Mouse (Mus musculus) gastrocnemius, postnatal 14 days (tissue): ENCODE measurements around the gene Hmcn1. TPM values are rescaled to one million over a fixed set of nuclear protein-coding genes. Genes with fewer than 3 reads are reported as not detected.

Experiments used
- DNase-seq: peaks from one replicate; pipeline ENCODE4 v3.0.0; 2021; ENCODE audit warnings: mixed read lengths
- intact Hi-C: fragments of 180-260 bp; cut with DNase I; formaldehyde crosslinking; loops from one replicate; pipeline ENCODE4 v1.15.1; 2025; ENCODE audit warnings: low total_unique reads
- total RNA-seq, 2 experiments: library from RNA; stranded (reverse); gene quantifications; 2 replicates each; pipeline ENCODE4 v1.2.3; 2021

Hmcn1 gene
- total RNA-seq, 2 experiments from 2014 or later = 9.3 to 10.9 TPM

GRCm38 (mm10) chr1:150913586-150914136 lies 79.6 kb downstream of the Hmcn1 start:
- no peak for DNase-seq
- intact Hi-C loops = loop anchor here (10.0 kb wide), 1 partner anchor 129 kb away; no protein-coding TSS in a partner anchor

DNA sequence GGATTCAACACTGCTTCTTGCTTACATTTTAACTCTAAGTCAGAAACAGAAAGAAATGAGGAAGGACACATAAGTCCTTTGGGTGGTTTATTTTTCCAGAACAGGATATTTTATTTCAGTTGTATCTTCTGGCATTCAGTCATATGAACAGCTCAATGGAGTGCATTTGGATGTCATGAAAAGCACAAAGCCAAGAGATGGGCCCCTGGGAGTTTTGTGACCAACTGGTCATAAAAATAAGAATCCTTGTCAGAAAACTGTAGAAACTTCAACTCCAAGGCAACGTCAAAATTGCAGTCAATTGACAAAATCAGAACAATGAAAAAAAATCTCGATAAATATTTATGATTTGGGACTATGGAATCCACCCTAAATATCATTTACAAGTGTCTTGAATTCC lies 83.6 kb downstream of the Hmcn1 start:
- peak; percentile 20 for DNase-seq
- intact Hi-C loops = loop anchor here (10.0 kb wide), 1 partner anchor 125 kb away; no protein-coding TSS in a partner anchor

DNA sequence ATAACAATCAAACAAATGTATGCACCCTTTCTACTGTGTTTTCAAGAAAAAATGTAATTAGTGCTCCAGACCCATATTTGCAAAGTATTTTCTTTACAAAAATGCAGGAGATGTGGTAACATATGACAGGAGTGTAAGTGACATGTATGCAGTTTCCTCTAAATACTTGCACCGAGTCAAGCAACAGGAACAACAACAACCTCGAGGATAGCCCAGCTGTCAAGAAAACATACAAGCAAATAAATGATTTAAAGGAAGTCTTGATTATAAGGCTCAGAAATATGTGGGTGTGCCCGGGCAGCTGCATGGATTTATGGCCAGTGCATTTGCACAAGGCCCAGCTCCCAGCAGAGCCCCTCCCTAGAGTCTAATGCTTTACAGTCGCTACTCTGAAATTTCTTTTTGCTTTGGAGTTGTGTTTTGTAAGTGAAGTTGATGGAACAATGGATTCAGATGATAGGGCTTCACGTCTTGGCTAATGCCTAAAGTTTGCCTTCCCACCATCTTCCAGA lies 99.5 kb downstream of the Hmcn1 start:
- intact Hi-C loops = no loop called here
- no peak for DNase-seq

GRCm38 (mm10) chr1:150890017-150890416 lies 103.2 kb downstream of the Hmcn1 start:
- intact Hi-C loops = no loop called here
- no peak for DNase-seq

DNA sequence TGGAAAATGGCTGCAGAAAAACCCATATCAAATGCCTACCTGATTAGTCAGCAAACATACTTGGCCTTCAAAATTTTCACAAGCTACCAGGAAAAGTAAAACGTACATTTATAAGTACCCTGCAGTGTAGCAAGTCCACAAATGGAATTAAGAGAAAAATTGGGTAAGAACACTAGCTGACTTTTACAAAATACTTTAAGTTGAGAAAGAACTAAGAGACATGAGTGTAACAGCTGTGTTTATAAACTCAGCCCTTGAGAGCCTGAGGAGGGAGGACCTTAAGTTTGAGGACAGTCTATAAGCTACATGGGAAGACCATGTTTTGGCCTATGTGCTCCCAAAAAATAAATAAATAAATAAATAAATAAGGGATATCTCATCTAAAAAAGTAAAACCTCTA lies 107.0 kb downstream of the Hmcn1 start:
- no peak for DNase-seq
- intact Hi-C loops = no loop called here

GRCm38 (mm10) chr1:150878421-150878820 lies 114.8 kb downstream of the Hmcn1 start:
- intact Hi-C loops = no loop called here
- DNase-seq = no peak

DNA sequence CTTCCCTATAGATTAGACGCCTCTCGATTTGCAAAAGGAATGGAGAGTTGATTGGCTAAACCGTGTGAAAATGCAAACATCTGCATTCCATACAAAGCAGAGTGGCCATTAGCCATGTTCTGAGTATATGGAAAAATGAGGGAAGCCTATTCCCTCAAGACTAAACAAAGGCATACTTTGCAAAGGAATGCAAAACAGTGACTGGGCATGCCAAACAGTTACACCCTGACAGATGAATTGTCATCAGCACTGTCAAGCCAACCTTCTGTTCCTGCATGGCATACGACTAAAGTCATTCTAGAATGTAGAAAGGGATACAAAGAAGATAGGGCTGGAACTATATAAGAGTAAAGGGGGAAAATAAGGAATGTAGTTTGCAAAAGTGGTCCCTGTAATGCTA lies 115.3 kb downstream of the Hmcn1 start:
- DNase-seq = no peak
- intact Hi-C loops = no loop called here

- intact Hi-C loops = no loop called here
- DNase-seq = no peak
These were observed 119.2 kb downstream of the Hmcn1 start for GRCm38 (mm10) chr1:150874025-150874424.

GRCm38 (mm10) chr1:150873231-150873630 lies 120.0 kb downstream of the Hmcn1 start:
- peak; percentile 47 for DNase-seq
- intact Hi-C loops = no loop called here

DNA sequence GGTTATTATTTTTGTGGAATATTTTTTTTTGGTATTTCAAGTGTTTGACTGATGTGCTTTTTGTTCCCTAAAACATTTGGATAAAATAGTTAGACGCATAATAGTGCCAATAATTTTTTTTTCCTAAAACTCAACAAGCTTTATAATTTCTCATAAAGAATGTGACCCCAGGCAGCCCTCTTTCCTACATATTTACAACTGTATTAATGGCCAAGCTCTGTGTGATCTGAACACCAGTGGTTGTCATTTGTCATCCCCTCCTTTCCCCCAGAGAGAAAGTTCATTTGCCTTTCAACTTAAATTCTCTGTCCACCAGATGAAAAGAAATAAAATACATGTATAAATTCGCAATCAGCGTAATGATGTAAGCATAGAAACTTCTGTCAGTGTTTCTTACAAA lies 121.1 kb downstream of the Hmcn1 start:
- DNase-seq = no peak
- intact Hi-C loops = no loop called here

- intact Hi-C loops = no loop called here
- no peak for DNase-seq
These were observed 124.0 kb downstream of the Hmcn1 start for GRCm38 (mm10) chr1:150869189-150869588.

GRCm38 (mm10) chr1:150866615-150867014 lies 126.6 kb downstream of the Hmcn1 start:
- no peak for DNase-seq
- intact Hi-C loops = no loop called here

DNA sequence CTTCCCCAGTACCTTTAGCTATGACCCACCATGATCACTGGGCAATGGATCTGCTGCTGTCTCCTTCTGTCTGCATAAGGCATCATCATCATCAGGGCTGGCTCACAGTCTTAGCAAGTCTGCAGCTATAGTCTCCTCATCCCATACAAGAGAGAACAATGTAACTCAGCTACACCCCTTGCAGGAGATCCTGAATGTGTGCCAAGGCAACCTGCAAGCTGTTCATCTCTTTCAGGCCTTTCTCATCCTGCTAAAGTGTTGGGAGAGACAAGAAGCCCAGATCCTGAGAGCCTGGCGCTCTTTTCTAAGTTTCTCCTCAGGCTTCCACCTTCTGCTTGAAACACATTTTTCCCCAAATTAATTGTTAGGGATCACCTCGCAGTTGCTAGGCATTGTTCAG lies 135.5 kb downstream of the Hmcn1 start:
- intact Hi-C loops = no loop called here
- no peak for DNase-seq

GRCm38 (mm10) chr1:150833448-150833847 lies 159.8 kb downstream of the Hmcn1 start:
- no peak for DNase-seq
- intact Hi-C loops = no loop called here

GRCm38 (mm10) chr1:150829851-150830250 lies 163.4 kb downstream of the Hmcn1 start:
- intact Hi-C loops = no loop called here

DNA sequence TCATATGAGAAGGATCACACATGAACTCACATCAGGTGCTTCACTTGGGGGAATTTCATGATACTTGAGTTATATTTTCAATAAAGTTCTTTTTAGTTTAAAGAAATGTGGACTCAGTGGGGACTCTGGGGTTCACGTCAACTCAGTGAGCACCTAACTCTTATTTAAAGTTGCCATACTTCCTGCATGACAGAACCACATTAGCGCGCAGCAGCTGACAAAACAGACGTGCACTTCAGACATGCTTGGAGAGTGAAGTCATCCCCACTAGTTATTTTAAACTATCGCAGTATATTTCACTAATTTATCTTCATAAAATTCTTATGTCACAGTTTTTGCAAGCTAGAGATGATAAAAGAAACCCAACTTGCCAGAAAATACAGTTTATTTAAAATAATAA lies 166.1 kb downstream of the Hmcn1 start:
- intact Hi-C loops = no loop called here
- no peak for DNase-seq

More at GRCm38 (mm10) chr1:150829851-150830250, 163.4 kb downstream of the Hmcn1 start:
- DNase-seq = no peak

GRCm38 (mm10) chr1:150824334-150825005 lies 168.8 kb downstream of the Hmcn1 start:
- intact Hi-C loops = no loop called here
- no peak for DNase-seq

GRCm38 (mm10) chr1:150816035-150816807 lies 177.0 kb downstream of the Hmcn1 start:
- DNase-seq = no peak
- intact Hi-C loops = no loop called here

- intact Hi-C loops = no loop called here
- DNase-seq = no peak
These were observed 178.3 kb downstream of the Hmcn1 start for GRCm38 (mm10) chr1:150814917-150815316.

DNA sequence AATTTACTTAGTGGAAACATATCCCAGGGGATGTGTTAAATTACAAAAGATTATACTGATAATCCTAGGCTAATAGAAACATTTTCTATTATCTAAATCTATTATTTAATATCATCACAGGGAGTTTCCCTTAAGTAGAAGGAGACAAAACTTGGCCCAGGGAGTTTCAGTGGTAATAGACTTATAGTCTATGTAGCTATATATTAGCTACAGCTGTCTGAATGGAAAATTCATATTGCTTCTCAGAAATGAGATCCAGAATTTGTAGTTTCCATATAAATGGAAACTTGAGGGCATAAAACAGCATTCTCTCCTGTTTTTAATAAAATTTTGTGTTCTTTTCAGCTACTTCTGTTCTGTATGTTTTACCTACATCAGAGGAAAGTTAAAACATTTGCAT lies 179.9 kb downstream of the Hmcn1 start:
- DNase-seq = no peak
- intact Hi-C loops = no loop called here
